Mouse (Mus musculus) B cell, adult 2 months (primary cell): Measurements from ENCODE around the gene Gstp2.
A peak's percentile ranks its signal among the peaks of the same experiment; 100 is the strongest.
"Not testable (repeated sequence)": the region's sequence is repeated elsewhere in the genome, so short reads cannot be mapped to it uniquely, and the experiment has no call there.

Source experiments
- DNase-seq, 2 experiments: peaks; one replicate each; pipeline ENCODE4 v3.0.0; 2022

Gene Gstp2

DNA sequence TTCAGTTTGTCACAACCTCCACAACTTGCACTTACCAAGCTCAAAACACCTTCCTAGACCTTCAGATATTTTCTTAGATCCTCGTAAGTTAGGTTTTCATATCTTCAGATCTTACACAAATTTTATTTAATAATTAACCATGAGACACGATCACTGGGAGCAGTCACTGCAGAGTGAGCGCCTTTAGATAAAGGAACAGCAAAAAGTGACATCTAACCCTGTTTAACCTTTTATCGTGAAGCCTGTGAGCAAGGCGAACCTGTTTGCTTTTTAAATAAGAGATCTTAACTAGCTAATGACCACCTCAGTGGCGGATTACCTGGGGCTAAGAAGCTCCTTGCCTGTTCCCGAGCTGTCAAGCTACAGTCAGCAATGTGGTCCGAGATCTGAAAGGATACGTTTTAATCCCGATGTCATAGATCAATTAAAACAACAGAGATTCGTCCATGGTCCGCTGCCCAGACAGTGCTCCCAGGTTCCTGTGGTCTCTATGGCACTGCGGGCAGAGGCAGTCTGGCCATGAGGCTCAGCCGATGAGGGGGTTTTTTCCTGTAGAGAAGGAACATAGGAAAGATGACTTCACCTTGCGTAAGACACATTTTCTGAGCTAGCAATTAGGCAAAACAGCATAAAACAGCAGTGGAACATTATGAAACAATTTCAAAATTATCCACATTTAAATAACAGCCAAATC, 23.0 kb upstream of the Gstp2 start:
- DNase-seq = no peak

DNA sequence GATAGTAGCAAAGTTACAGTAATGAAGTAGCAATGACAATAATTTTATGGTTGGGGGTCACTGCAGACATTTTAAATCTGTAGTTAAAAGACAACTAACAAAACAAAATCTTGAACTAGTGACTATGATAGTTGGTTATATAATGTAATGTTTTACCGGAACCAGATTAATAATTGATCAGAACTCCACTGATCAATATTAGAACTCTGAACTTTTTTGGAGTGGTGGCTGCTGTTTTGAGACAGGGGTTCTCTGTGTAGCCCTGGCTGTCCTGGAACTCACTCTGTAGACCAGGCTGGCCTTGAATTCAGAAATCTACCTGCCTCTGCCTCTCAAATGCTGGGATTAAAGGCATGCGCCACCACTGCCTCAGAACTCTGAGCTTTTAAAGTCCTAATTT, 22.4 kb upstream of the Gstp2 start:
- not testable (repeated sequence) for DNase-seq

DNA sequence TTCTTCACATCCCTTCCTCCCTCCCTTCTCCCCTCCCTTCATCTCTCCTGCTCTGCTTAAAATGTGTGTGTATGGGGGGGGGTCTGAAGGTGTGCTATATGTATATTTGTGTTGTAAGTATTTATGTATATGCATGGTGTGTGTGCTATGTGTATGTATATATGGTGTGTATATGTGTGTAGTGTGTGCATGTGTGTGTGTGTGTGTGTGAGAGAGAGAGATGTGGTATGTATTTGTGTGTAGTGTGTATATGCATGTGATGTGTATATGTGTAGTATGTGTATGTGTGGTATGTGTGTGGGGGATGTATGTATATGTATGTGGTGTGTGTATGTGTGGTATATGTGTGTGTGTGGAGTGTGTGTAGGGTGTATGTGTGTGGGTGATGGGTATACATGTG, 21.1 kb upstream of the Gstp2 start:
- DNase-seq = no peak

DNA sequence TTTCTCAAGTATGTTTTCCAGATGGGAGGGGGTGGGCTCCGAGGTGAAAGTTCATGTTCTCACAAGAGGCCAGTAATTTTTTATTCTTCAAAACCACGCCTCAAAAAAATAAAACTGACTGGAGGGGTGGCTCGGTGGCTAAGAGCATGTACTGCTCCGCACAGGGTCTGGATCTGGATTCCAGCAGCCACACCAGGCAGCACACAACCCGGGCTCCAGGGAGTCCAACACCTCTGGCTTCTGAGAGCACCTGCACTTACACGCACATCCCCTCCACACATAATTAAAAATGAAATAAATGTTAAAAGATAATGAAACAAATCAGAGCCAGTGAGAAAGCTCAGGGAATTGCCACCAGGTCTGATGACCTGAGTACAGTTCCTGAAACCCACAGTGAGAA, 20.5 kb upstream of the Gstp2 start:
- DNase-seq = no peak

DNA sequence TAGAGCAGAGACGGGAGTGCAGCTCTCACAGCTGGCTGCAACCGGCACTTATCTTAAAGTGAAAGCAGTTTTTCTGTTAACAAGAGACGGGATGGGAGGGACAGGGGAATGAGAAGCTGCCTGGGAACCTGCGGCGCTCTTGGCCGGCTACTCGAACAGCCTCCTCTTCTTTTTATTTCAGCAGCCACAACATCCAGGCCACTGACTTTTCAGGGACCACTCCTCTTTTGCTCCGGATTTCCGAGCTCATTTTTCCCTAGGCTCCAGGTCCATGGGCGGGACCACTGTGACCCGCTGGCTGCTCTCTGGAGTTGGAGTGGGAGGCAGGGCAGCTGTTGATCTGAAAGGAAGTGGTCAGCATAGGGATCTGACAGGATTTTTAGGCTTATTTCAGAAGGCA, 18.7 kb upstream of the Gstp2 start:
- not testable (repeated sequence) for DNase-seq

DNA sequence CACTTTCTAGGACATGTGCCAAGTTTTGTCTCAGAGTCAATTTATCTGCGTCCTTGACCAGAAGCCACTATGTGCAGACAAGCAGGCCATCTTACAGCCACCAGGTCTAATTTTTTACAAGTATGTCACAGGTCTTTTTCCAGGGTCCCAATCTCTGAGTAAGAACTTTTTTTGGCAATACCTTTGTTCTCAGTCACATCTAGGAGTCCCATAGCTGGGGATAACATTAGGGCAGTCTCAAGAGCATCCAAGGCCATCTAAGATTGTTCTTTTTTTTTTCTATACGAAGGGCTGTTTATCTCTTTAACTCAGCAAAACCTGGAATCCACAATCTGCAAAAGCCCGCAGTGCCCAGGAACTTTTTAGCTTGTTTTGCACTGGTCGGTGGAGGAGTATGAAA, 17.5 kb upstream of the Gstp2 start:
- not testable (repeated sequence) for DNase-seq

DNA sequence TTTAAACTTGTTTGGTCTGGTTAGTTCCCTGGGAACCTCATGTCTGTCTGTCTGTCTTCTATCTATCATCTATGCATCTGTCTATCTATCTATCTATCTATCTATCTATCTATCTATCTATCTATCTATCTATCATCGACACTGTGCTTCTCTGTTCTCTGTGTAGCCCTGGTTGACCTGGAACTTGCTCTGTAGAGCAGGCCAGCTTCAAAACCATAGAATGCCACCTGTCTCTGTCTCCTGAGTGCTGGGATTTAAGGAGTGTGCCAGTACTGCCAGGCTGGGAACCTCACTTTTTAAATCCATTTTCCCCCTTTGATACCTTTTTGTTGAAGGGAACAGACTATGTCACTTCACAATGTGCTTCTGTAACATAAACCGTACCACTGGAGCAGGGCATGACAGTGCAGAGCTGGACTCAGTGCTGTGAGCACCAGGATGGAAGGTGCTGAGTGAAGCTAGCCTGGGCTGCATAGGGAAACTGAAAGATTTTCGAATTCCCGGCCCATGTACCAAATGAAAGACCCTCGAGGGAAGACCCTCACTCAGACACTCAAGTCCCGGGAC, 15.2 kb upstream of the Gstp2 start:
- no peak for DNase-seq

DNA sequence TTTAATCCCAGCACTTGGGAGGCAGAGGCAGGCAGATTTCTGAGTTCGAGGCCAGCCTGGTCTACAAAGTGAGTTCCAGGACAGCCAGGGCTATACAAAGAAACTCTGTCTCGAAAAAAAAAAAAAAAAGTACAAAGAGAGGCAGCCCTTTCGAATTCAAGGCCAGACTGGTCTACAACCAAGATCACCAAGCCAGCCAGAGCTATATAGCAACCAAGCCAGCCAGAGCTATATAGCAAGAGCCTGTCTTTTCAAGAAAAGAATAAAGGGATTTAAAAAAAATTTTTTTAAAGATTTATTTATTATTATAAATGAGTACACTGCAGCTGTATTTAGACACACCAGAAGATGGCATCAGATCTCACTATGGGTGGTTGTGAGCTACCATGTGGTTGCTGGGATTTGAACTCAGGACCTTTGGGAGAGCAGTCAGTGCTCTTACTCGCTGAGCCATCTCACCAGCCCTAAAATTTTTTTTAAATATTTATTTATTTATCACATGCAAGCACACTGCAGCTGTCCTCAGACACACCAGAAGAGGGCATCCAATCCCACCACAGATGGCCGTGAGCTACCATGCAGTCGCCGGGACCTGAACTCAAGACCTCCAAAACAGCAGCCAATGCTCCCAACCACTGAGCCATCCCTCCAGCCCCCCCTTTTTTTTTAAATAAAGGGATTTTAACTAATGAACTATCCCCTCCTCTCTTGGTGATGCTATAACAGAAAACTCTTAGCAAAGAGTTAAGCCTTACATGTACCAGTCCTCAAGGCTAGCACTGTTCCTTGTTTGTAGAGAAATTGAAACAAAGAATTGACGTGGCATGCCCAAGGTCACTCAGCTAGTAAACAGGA, 14.4 kb upstream of the Gstp2 start:
- not testable (repeated sequence) for DNase-seq

DNA sequence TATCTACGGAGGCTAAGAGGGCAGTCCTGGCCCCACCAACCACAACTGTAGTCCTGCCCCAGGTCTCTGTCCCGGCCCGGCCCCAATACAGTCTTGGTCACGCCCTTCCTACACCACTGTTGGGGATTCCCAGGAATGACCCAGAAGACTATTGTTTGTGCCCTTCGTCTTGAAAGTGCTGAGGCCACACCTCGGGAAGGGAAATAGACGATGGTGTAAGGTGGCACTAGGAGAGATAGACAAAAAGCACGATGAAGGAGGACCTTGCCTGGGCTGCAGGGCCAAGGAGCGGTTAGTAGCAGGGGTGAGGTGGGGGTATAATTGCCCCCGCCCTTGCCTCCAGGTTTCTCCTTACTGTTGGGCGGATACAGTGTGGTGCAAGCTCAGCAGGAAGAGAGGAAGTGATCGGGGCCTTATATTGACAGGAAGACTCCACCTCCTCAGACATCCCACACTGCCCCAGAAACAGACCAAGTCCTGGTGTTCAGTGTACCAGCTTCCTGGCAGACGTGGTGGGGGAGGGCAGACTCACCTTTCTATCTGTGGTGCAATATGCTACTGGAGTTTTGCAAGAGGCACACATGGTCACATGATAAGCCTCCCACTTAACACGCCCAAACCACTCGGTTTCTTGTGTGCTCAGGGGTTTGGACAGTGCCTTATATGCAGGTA, 13.4 kb upstream of the Gstp2 start, which contains the start of gene Gstp3:
Gstp3 (minus strand) TSS at position 501 of the 672 bp plus-strand sequence.
- DNase-seq = no peak

DNA sequence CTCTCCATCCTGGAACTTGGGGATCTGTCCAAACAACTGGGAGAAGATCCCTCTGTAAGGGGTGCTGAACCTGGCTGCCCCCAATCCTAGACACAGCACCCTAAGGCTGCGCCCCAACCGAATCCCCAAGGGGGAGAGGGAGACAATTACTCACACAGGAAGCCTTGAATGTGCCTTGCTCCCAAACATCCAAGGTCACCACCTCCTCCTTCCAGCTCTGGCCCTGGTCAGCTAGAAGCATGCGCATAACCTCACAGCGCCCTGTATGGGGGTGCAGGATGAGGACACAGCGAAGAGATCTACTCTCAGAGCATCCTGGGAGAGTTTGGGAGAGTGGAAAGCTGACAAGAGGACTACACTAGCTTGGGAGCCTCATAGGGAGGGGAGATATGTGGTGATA, 12.8 kb upstream of the Gstp2 start:
- DNase-seq = no peak

DNA sequence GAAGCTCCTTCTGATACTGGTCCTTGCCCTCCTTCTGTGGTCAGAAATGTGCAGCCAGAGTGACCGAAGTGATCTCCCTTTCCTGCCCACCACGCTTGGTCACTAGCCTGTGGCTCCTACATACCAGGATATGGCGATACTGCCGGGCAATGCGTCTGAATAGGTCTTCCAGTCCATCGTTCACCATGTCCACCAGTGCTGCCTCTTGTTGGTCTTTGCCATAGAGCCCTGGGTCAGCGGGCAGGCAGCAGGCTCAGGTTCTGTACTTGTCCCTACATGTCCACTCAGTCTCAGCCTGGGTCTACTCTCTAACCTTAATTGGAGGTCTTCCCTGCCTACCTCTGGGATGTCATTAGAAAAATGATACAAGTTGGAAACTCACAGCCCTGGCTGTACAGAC, 12.1 kb upstream of the Gstp2 start:
- DNase-seq = no peak

DNA sequence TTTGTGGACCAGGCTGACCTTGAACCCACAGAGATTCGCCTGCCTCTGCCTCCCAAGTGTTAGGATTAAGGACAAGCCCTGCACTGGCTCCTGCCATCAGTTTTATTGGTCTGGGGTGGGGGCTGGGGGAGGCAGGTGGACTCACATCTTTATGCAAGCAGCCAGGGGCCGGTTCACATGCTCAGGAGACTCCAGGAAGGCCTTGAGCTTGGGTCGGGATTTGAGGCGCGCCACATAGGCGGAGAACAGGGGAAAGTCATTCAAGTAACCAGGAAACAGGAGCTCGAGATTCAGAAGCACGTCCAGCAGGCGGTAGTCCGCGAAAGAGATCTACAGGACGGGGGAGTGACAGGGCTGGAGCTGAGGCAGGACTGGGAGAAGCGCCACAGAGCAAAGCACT, 11.6 kb upstream of the Gstp2 start:
- DNase-seq = no peak

DNA sequence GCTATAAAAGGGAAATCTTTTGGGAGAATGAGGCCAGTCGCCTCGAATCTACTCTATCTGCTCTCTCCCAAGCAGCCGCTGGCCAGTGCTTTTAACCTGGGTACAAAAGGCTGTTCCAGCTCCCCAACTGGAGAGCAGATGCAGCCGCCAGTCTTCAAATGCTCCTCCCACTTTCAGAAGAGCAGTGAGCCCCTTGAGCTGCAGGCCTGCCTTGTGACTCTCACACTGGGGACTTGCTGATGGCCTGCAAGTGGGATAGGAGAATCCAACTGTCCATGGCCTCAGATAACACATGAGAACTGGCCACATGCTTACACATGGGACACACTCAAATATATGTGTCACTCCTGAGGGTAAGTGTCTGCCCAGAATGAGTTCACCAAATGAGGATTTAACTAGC, 10.9 kb upstream of the Gstp2 start:
- DNase-seq = no peak

DNA sequence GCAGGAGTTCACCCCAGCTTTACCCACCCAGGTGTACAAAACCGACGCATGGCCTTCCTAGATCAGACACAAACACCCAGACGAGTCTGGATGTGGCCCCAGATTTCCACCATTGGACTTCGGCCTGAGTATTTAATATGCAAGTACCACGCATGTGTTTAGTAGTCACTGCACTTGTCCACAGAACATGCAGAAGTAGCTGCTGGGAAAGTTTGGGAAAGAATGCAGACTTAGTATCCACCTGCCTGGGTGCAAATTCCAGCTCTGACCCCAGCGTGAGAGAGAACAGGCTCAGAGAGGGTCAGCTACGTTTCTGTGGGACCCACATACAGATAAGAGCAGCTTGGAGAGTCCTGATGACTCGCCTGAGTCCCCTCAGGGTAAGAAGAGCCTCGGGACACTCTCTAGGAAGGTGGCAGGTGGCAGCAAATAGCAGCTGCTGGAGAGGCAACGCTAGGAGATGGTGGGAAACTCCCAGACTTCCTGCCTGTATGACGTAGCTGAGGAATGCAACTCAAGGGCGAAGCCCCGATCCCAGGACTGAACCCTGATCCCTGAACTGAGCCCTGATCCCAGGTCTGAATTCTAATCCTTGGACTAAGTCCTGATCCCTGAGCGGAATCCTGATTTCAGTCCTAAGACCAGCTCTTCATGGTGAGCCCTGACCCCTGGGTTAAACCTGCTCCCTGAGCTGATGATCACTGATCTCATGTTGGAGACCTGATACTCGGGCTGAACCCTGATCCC, 10.3 kb upstream of the Gstp2 start:
- no peak for DNase-seq

DNA sequence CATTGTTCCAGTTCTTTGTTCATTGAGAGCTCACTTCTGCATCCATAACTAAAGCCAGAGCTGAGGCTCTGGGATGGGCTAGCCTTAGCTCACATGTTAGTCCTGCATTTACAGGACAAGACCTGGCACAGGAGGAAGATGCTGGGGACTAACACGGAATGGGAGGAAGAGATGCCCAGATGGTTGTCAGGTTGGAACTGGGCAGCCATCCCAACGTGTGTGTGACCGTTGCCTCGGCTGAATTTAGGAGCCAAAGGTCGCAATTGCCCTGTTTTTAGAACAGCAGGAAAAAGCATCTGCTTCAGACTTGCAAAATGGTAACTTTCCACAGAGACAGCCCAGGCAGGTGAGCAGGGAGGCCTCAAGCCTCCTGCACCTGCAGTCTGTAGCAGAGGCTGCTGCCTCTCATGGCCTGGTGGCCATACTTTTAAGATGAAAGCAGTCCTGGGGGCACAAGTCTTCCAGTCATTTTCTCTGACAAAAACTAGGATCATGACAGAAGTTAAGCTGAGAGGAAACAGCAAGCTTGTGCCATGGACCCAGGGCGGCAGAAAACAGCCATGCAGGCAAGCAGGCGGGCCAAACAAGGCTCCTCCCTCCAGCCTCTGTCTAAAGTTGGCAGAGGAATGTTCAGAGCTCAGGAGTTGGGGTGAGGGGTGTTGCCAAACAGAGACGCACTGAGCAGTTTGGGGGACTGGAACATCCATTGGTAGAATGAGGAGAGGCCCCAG, 9.6 kb upstream of the Gstp2 start:
- no peak for DNase-seq

DNA sequence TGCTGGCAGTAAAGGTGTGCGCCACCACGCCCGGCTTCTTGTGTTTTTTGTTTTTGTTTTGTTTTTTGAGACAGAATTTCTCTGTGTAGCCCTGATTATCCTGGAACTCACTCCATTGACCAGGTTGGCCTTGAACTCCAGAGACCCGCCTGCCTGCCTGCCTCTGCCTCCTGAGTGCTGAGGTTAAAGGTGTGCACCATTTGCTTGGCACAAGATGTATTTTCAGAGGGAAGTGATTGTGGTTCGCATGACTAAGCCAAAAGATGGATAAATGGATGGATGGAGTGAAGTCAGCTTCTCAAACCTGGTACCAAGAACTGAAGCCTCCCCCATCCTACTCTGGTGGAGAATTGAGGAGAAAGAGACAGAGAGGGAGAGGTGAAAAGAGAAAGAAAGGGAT, 8.8 kb upstream of the Gstp2 start:
- no peak for DNase-seq

DNA sequence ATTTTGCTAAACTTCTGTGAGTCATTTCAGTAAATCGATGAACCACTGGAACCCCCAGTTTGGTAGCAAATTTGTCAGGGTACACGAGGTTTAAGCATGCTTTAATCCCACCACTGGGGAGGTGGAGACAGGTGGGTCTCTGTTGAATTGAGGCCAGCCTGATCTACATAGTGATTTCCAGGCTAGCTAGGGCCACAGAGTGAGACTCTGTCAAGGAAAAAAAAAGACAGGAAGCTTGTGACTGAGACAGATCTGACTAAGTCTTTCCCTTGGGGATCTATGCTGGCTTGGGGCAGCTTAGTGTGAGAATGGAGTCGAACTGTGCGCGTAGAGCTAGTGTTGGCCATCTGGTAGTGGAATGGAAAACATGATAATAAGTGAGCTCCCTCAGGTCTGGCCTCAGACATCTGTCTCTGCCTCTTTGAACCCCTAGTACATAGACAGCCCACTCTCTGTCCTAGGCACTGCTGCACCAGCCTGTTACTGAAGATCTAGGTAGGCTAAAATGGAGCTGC, 6.8 kb upstream of the Gstp2 start:
- peak in 1 of 2 experiments; percentile 13 for DNase-seq

DNA sequence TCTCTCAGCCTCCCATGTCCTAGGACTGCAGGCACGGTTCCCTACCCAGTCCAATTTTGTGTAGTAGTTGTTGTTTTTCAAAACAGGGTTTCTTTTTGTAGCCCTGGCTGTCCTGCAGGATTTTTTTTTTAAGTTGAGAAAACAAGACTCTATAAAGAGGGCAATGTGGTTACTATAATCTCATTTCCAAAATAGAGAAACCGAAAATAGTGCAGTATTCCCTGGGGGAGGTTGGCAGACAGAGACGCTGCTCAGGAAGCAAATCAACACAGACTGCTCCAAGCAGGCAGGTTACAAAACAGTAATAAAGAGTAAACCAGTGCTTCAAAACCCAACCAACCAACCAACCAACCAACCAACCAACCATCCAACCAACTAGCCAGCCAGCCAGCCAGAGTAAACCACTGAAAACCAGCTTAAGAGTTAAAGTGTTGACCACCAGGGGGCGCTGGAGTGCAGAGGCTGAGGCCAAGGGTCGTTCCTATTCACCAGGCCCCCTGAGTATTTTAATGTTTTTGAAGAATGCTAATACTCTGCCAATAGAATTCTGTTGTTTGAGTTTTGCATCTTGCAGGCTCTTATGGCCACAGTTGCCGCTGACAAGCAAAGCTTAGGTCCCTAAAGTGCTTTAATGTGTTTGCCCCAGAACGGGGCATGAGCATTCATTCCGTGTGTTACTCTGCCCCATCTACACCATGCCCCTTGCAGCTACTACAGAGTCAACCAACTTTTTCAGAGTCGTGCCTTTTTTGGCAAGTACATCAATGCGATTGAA, 6.1 kb upstream of the Gstp2 start:
- DNase-seq = peak; percentile 87

DNA sequence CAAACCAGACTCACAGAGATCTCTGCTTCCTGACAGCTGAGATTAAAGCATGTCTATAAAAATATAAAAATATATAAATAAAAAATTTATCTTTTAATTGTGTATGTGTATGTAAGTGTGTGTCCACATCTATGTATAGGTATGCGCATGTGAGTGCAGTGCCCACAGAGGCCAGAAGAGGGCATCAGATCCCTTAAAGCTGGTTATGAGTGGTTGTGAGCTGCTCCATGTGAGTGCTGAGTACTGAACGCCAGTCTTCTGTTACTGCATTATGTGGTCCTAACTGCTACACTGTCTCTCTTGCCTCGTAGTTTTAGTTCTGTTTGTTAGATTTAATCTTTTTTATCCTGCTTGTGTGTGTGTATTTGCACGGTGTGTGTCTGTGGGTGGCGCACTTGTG, 5.2 kb upstream of the Gstp2 start:
- peak; percentile 30 to 33 for DNase-seq

DNA sequence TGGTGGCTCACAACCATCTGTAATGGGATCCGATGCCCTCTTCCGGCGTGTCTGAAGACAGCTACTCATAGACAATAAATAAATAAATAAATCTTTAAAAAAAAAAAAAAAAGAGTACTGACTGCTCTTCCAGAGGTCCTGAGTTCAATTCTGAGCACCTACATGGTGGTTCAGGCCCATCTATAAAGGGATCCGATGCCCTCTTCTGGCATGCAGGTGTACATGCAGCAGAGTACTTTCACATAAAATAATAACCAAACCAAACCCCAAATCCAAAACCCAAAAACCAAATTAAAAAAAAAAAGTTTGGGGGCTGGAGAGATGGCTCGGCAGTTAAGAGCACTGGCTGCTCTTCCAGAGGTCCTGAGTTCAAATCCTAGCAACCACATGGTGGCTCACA, 3.2 kb upstream of the Gstp2 start:
- not testable (repeated sequence) for DNase-seq

DNA sequence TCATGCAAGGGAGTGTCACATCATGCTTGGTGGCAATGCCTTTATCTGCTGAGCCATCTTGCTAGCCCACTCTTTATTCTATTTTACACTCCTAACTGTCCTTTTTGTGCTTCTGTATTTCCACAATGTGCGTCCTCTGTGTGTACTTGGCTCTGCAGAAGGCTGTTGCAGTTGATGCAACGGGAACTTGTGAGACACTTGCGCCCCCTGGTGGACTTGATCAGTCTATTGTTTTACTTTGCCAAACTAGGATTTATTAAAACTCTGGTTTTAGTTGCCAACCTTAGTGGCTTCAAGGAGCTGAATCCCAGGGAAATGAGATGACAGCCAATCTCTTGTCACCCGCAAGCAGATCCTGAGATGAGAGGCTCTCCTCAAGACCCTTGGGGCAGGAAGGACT, 2.0 kb upstream of the Gstp2 start:
- DNase-seq = peak; percentile 93 to 94
